Mouse (Mus musculus) small intestine, adult 2 months (tissue): ENCODE measurements around the gene Sema6b.

Experiments used
- CTCF ChIP-seq: fragments of 200-500 bp; IDR thresholded peaks from 2 replicates; pipeline ENCODE4 v1.5.1; 2012; ENCODE audit warnings: low read depth, mild to moderate bottlenecking, control low read depth, inconsistent platforms, low read length, moderate library complexity, mixed read lengths; ENCODE audit not compliant: insufficient replicate concordance, insufficient read length; ENCODE audit errors: extremely low read depth
- POLR2A ChIP-seq: fragments of 200-500 bp; IDR thresholded peaks from 2 replicates; pipeline ENCODE4 v1.6.1; 2012; ENCODE audit warnings: low read depth, mild to moderate bottlenecking, control low read depth, inconsistent platforms, low read length, moderate library complexity

- TF ChIP-seq POLR2A = no peak
- no peak for TF ChIP-seq CTCF
Measured at GRCm38 (mm10) chr17:56123161-56123560, 17.0 kb downstream of the Sema6b start.
